Mouse (Mus musculus) MEL (cell line): ENCODE data around the gene Ppp2ca. TPM values are rescaled to one million over a fixed set of nuclear protein-coding genes. Genes with fewer than 3 reads are reported as not detected.

Source experiments
- DNase-seq: peaks from one replicate; pipeline ENCODE4 v3.0.0; 2011; ENCODE audit warnings: low read depth, low spot score
- H3K27ac ChIP-seq: 2 replicates; pipeline ENCODE4 v1.5.1; 2012; ENCODE audit warnings: low read depth, mild to moderate bottlenecking, control low read depth, low read length, moderate library complexity; ENCODE audit not compliant: control insufficient read depth
- H3K27me3 ChIP-seq, 2 experiments: fragments of 150-350 bp in 1 of 2; sonication (generic) in 1 of 2; 2 replicates each; pipeline ENCODE4 v1.6.1; 2012; ENCODE audit warnings: low read length in 2 of 2, mild to moderate bottlenecking in 2 of 2, improper control_type of control experiment in 1 of 2, moderate library complexity in 1 of 2; ENCODE audit not compliant: insufficient read depth in 2 of 2, control insufficient read depth in 1 of 2
- H3K36me3 ChIP-seq, 2 experiments: 2 replicates each; pipeline ENCODE4 v1.6.1; 2012 to 2014; ENCODE audit warnings: low read length in 2 of 2, improper control_type of control experiment in 1 of 2, inconsistent platforms in 1 of 2, mild to moderate bottlenecking in 1 of 2; ENCODE audit not compliant: insufficient read depth in 2 of 2, control insufficient read depth in 1 of 2
- H3K4me1 ChIP-seq, 2 experiments: fragments of 150-350 bp in 1 of 2; sonication (generic) in 1 of 2; 2 replicates each; pipeline ENCODE4 v1.6.1; 2012; ENCODE audit warnings: low read length in 2 of 2, improper control_type of control experiment in 1 of 2, mild to moderate bottlenecking in 1 of 2; ENCODE audit not compliant: insufficient read depth in 2 of 2, control insufficient read depth in 1 of 2
- H3K4me3 ChIP-seq, 2 experiments: fragments of 150-350 bp in 1 of 2; sonication (generic) in 1 of 2; 2 replicates each; pipeline ENCODE4 v1.5.1; 2012; ENCODE audit warnings: low read depth in 2 of 2, low read length in 2 of 2, mild to moderate bottlenecking in 2 of 2, moderate library complexity in 2 of 2, control low read depth in 1 of 2, improper control_type of control experiment in 1 of 2; ENCODE audit not compliant: control insufficient read depth in 1 of 2, insufficient read depth in 1 of 2
- H3K79me2 ChIP-seq: 2 replicates; pipeline ENCODE4 v1.6.1; 2012; ENCODE audit warnings: mild to moderate bottlenecking, low read length, moderate library complexity; ENCODE audit not compliant: control insufficient read depth, poor library complexity, insufficient read depth
- H3K9ac ChIP-seq: 2 replicates; pipeline ENCODE4 v1.6.1; 2012; ENCODE audit warnings: low read depth, mild to moderate bottlenecking, control low read depth, low read length, moderate library complexity; ENCODE audit not compliant: control insufficient read depth, poor library complexity, severe bottlenecking
- H3K9me3 ChIP-seq: fragments of 150-350 bp; sonication (generic); replicated peaks from 2 replicates; pipeline ENCODE4 v1.6.1; 2012; ENCODE audit warnings: mild to moderate bottlenecking, low read length, improper control_type of control experiment, moderate library complexity; ENCODE audit not compliant: insufficient read depth
- BHLHE40 ChIP-seq: IDR thresholded peaks from 2 replicates; pipeline ENCODE4 v1.6.1; 2012; ENCODE audit warnings: low read depth, mild to moderate bottlenecking, inconsistent platforms, low read length, improper control_type of control experiment, borderline replicate concordance
- CHD1 ChIP-seq: IDR thresholded peaks from 2 replicates; pipeline ENCODE4 v1.6.1; 2012; ENCODE audit warnings: low read depth, mild to moderate bottlenecking, inconsistent platforms, low read length, improper control_type of control experiment
- EP300 ChIP-seq, 2 experiments: IDR thresholded peaks; 2 replicates each; pipeline ENCODE4 v1.6.1; 2011; ENCODE audit warnings: improper control_type of control experiment in 2 of 2, low read length in 2 of 2, low read depth in 1 of 2, mild to moderate bottlenecking in 1 of 2
- HCFC1 ChIP-seq: IDR thresholded peaks from 2 replicates; pipeline ENCODE4 v1.6.1; 2012; ENCODE audit warnings: low read depth, mild to moderate bottlenecking, inconsistent platforms, low read length, improper control_type of control experiment, moderate library complexity
- KAT2A ChIP-seq: conservative IDR thresholded peaks from 2 replicates; pipeline ENCODE4 v1.6.1; 2012; ENCODE audit warnings: low read depth, low read length, improper control_type of control experiment, inconsistent platforms
- MAFK ChIP-seq: IDR thresholded peaks from 2 replicates; pipeline ENCODE4 v1.6.1; 2011; ENCODE audit warnings: low read depth, mild to moderate bottlenecking, low read length, improper control_type of control experiment, borderline replicate concordance
- MAX ChIP-seq: IDR thresholded peaks from 2 replicates; pipeline ENCODE4 v1.6.1; 2011; ENCODE audit warnings: low read length, improper control_type of control experiment
- MAZ ChIP-seq: IDR thresholded peaks from 2 replicates; pipeline ENCODE4 v1.6.1; 2012; ENCODE audit warnings: low read depth, mild to moderate bottlenecking, inconsistent platforms, low read length, improper control_type of control experiment
- MEF2A ChIP-seq: IDR thresholded peaks from 2 replicates; pipeline ENCODE4 v1.6.1; 2014; ENCODE audit warnings: low read depth, mild to moderate bottlenecking, inconsistent platforms, low read length, improper control_type of control experiment; ENCODE audit not compliant: poor library complexity, insufficient replicate concordance, severe bottlenecking; ENCODE audit errors: extremely low read depth
- MYB ChIP-seq: IDR thresholded peaks from 2 replicates; pipeline ENCODE4 v1.6.1; 2011; ENCODE audit warnings: mild to moderate bottlenecking, low read depth, low read length, improper control_type of control experiment
- NELFE ChIP-seq: IDR thresholded peaks from 2 replicates; pipeline ENCODE4 v1.6.1; 2011; ENCODE audit warnings: low read depth, low read length, improper control_type of control experiment
- NRF1 ChIP-seq: IDR thresholded peaks from 2 replicates; pipeline ENCODE4 v1.6.1; 2014; ENCODE audit warnings: low read depth, mild to moderate bottlenecking, inconsistent platforms, low read length, improper control_type of control experiment, moderate library complexity; ENCODE audit not compliant: poor library complexity, insufficient read depth, severe bottlenecking
- POLR2AphosphoS2 ChIP-seq: IDR thresholded peaks from 2 replicates; pipeline ENCODE4 v1.6.1; 2011; ENCODE audit warnings: low read length, improper control_type of control experiment
- POLR2AphosphoS5 ChIP-seq: IDR thresholded peaks from 2 replicates; pipeline ENCODE4 v1.6.1; 2012; ENCODE audit warnings: low read depth, borderline replicate concordance, mild to moderate bottlenecking, inconsistent platforms, low read length, moderate library complexity, mixed read lengths
- RCOR1 ChIP-seq: IDR thresholded peaks from 2 replicates; pipeline ENCODE4 v1.6.1; 2012; ENCODE audit warnings: low read depth, mild to moderate bottlenecking, inconsistent platforms, low read length, improper control_type of control experiment
- SIN3A ChIP-seq: IDR thresholded peaks from 2 replicates; pipeline ENCODE4 v1.6.1; 2012; ENCODE audit warnings: low read length, improper control_type of control experiment, inconsistent platforms
- SMC3 ChIP-seq: IDR thresholded peaks from 2 replicates; pipeline ENCODE4 v1.6.1; 2011; ENCODE audit warnings: low read depth, low read length, improper control_type of control experiment
- TBP ChIP-seq: IDR thresholded peaks from 2 replicates; pipeline ENCODE4 v1.8.0; 2011; ENCODE audit warnings: low read depth, low read length, improper control_type of control experiment
- USF2 ChIP-seq, 2 experiments: IDR thresholded peaks; 2 replicates each; pipeline ENCODE4 v1.6.1; 2011 to 2012; ENCODE audit warnings: improper control_type of control experiment in 2 of 2, low read length in 2 of 2, borderline replicate concordance in 1 of 2, inconsistent platforms in 1 of 2, low read depth in 1 of 2, mild to moderate bottlenecking in 1 of 2; ENCODE audit not compliant: insufficient read depth in 1 of 2
- ZC3H11A ChIP-seq: IDR thresholded peaks from 2 replicates; pipeline ENCODE4 v1.6.1; 2012; ENCODE audit warnings: low read depth, mild to moderate bottlenecking, inconsistent platforms, low read length, improper control_type of control experiment
- polyA plus RNA-seq, 2 experiments: library from polyadenylated mRNA; stranded (reverse) in 1 of 2; unstranded in 1 of 2; fragments of >175 nt in 1 of 2; fragments of >200 nt in 1 of 2; gene quantifications; 2 replicates each; pipeline versions ENCODE4 v1.2.1 to v1.2.4; 2012; ENCODE audit warnings: low replicate concordance in 2 of 2, low read depth in 1 of 2; ENCODE audit not compliant: insufficient read length in 2 of 2, insufficient read depth in 1 of 2, missing spikeins in 1 of 2
- total RNA-seq: library from RNA; depleted of rRNA; stranded (reverse); fragments of 300-350 nt; gene quantifications from 2 replicates; pipeline ENCODE4 v1.2.3, GENCODE M21; 2012

Gene Ppp2ca
- total and polyA plus RNA-seq, 3 experiments, result 78.2 to 113 (median 102) TPM

DNA sequence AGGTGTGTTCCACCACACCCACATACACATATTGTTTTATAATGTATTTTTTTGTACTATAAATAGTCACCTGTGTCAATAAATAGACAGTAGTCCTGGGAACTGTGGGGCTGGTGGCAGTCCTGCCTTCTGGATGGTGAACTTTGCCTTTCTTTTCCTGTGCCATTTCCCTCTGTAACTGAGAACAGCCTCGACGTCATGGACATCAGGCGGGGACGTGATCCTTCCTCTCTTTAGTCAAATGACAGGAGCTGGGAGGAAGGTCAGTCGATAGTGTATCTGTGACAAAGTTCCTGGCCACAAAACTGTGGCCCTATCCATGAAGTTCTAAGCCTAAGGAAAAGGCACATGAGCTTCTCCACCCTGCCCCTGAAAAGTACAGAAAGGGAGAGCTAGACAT is 3.9 kb upstream of the Ppp2ca start:
- Histone ChIP-seq H3K36me3 (peaks cover 0 to 15% of the 10 kb centered on the region in 2 experiments; a peak in 2 of 4 replicates), H3K9me3 (no peaks in the 10 kb centered on the region), H3K9ac (no peak overlapping the region), H3K79me2 (peaks cover 14% of the 10 kb centered on the region), H3K27me3 (peaks cover 0 to 1% of the 10 kb centered on the region in 2 experiments; a peak in 2 of 4 replicates), H3K4me1 (peaks cover 4 to 14% of the 10 kb centered on the region in 2 experiments), H3K4me3 (no peak overlapping the region), H3K27ac (no peak overlapping the region)
- no peak for DNase-seq
- no peak for TF ChIP-seq MEF2A
- no peak for TF ChIP-seq HCFC1
- TF ChIP-seq SMC3, result no peak
- no peak for TF ChIP-seq ZC3H11A
- no peak for TF ChIP-seq EP300 (IDR thresholded peaks at IDR 0.05; ENCODE audit: low read depth in 1 of 2, low read length in 2 of 2)
- TF ChIP-seq MYB, result no peak
- no peak for TF ChIP-seq NELFE
- no peak for TF ChIP-seq MAZ
- TF ChIP-seq SIN3A, result no peak
- no peak for TF ChIP-seq POLR2AphosphoS2
- TF ChIP-seq RCOR1, result no peak
- no peak for TF ChIP-seq KAT2A
- no peak for TF ChIP-seq NRF1
- TF ChIP-seq POLR2AphosphoS5, result no peak
- TF ChIP-seq, all 39 proteins: peak for 0

DNA sequence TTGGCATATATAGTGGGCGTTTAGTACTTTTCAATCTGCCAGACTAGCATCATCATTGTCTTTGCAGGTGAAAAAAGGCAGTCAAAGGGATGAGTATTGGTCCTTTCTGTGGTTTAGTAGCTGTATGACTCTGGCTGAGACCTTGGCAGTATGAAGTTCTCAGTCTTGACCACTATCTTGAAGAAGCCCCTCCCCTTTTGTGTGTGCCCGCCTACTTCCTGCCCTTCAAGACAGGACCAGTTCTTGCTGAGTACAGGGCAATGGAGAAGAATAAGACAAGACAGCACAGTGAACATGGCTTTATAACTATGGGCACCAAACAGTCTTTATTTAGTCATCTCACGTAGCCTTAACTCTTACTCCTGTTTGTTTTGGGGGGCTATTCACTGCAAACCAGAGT is 1.5 kb upstream of the Ppp2ca start:
- H3K27ac ChIP-seq, result no peak overlapping the region
- H3K9ac ChIP-seq, result no peak overlapping the region
- peaks cover 7 to 35% of the 10 kb centered on the region in 2 experiments for H3K36me3 ChIP-seq
- no peaks in the 10 kb centered on the region; a peak in 1 of 4 replicates for H3K27me3 ChIP-seq
- H3K79me2 ChIP-seq, result peaks cover 38% of the 10 kb centered on the region
- H3K4me3 ChIP-seq, result no peak overlapping the region
- DNase-seq, result peak; percentile 65
- TF ChIP-seq RCOR1 (no peak), MAX (no peak), MAFK (no peak), NELFE (no peak), CHD1 (no peak), BHLHE40 (no peak), USF2 (IDR thresholded peaks at IDR 0.05; ENCODE audit: borderline replicate concordance in 1 of 2, insufficient read depth in 1 of 2, low read depth in 1 of 2, low read length in 2 of 2) (no peak), POLR2AphosphoS5 (no peak), TBP (no peak)
- peaks cover 19 to 30% of the 10 kb centered on the region in 2 experiments for H3K4me1 ChIP-seq
- H3K9me3 ChIP-seq, result no peaks in the 10 kb centered on the region
